Mouse (Mus musculus) liver, adult 2 months (tissue): ENCODE results near the gene Fam189a2. TPM values are rescaled to one million over a fixed set of nuclear protein-coding genes. Genes with fewer than 3 reads are reported as not detected.

Source experiments
- DNase-seq: peaks from one replicate; pipeline ENCODE4 v3.0.0-alpha.2; 2011; ENCODE audit warnings: low read depth, low spot score; ENCODE audit errors: extremely low read depth
- H3K27ac ChIP-seq: fragments of 200-500 bp; replicated peaks from 2 replicates; pipeline ENCODE4 v1.5.1; 2012; ENCODE audit warnings: low read depth, mild to moderate bottlenecking, control low read depth, inconsistent platforms, low read length; ENCODE audit not compliant: insufficient read depth
- H3K27me3 ChIP-seq: fragments of 200-500 bp; 2 replicates; pipeline ENCODE4 v1.6.1; 2012; ENCODE audit warnings: mild to moderate bottlenecking, moderate library complexity, low read length, inconsistent platforms; ENCODE audit not compliant: control insufficient read depth, insufficient read depth
- H3K36me3 ChIP-seq: fragments of 200-500 bp; 2 replicates; pipeline ENCODE4 v1.6.1; 2012; ENCODE audit warnings: low read length, inconsistent platforms; ENCODE audit not compliant: control insufficient read depth, insufficient read depth
- H3K4me1 ChIP-seq: fragments of 200-500 bp; 2 replicates; pipeline ENCODE4 v1.6.1; 2011; ENCODE audit warnings: low read length; ENCODE audit not compliant: control insufficient read depth, insufficient read depth
- H3K4me3 ChIP-seq: fragments of 200-500 bp; 2 replicates; pipeline ENCODE4 v1.5.1; 2011; ENCODE audit warnings: low read depth, mild to moderate bottlenecking, control low read depth, low read length, moderate library complexity; ENCODE audit not compliant: insufficient read depth
- H3K79me2 ChIP-seq: fragments of 200-500 bp; 2 replicates; pipeline ENCODE4 v1.6.1; 2012; ENCODE audit warnings: inconsistent platforms, mild to moderate bottlenecking, low read length, moderate library complexity; ENCODE audit not compliant: control insufficient read depth, insufficient read depth
- H3K9ac ChIP-seq: fragments of 200-500 bp; 2 replicates; pipeline ENCODE4 v1.6.1; 2012; ENCODE audit warnings: low read depth, mild to moderate bottlenecking, control low read depth, inconsistent platforms, low read length
- CTCF ChIP-seq: fragments of 200-500 bp; IDR thresholded peaks from 2 replicates; pipeline ENCODE4 v1.5.1; 2011; ENCODE audit warnings: low read depth, low read length, control low read depth
- POLR2A ChIP-seq: fragments of 200-500 bp; IDR thresholded peaks from 2 replicates; pipeline ENCODE4 v1.6.1; 2011; ENCODE audit warnings: low read length, control low read depth; ENCODE audit not compliant: insufficient read depth; ENCODE audit errors: extremely low read depth
- WGBS: fragments of 180-500 bp; shearing (Covaris S2); methylation state at CpG from one replicate; pipeline ENCODE4 v1.1.7; 2018; 5-methylcytosine and 5-hydroxymethylcytosine counted together
- polyA plus RNA-seq: library from polyadenylated mRNA; depleted of rRNA; stranded (reverse); fragments of >200 nt; gene quantifications from 2 replicates; pipeline ENCODE4 v1.2.3, GENCODE M21; 2012
- total RNA-seq: library from RNA; depleted of rRNA; stranded (reverse); fragments of >200 nt; gene quantifications from 2 replicates; pipeline ENCODE4 v1.2.3, GENCODE M21; 2014

Gene Fam189a2
- total and polyA plus RNA-seq, 2 experiments: 0.73 to 0.74 TPM

DNA sequence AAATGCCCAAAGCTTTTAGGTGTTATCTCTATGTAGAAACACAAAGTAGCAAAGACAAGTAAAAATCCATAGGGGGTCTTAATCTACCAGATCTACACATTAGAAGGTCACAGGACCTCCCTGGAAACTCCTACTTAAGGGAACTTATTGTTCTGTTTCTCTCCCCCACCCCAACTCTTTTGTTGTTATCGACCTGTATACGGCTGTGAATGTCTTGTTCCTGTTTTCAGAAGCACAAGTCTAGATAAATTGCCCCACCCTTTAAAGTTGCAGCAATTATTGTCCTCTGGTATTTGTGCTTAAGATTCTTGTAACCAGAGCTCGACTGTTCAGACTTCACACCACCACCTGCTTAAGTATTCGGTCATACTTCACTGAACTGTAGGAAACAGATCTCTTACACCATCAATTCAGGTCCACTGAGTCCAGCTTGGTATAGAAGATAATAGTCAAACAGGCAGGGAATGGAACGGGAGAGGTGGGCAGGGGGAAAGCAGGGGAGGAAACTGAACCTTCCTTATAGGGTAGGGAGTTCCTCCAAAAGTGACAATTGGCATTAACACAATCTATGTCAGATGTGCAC is 1.9 kb upstream of the Fam189a2 start:
- Histone ChIP-seq H3K27ac (no peak overlapping the region), H3K79me2 (no peaks in the 10 kb centered on the region), H3K36me3 (no peaks in the 10 kb centered on the region), H3K4me1 (no peaks in the 10 kb centered on the region), H3K27me3 (peaks cover 12% of the 10 kb centered on the region; the same call in 1 of the 2 replicates), H3K9ac (no peak overlapping the region), H3K4me3 (no peak overlapping the region)
- WGBS: 58% methylated on average over 5 of the region's 5 CpGs
- no peak for DNase-seq
- TF ChIP-seq CTCF (no peak), POLR2A (no peak)

DNA sequence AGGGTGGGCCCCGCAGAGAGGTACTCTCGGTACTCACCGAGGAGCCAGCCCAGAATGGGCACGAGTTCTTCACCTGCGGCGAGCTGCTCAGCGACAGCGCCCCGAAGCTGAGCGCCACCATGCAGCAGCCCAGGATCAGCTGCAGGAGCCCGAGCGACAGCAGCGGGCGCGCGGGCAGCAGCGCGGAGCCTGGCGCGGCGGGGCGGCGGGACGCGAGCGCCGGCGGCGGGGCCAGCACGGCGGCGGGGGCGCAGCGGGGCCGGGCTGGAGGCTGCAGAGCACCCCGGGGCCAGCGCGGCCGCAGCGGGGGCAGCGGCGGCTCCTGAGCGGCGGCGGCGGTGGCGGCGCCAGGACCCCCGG is 328 bp downstream of the Fam189a2 start:
- H3K27me3 ChIP-seq: peaks cover 12% of the 10 kb centered on the region; the same call in 1 of the 2 replicates

DNA sequence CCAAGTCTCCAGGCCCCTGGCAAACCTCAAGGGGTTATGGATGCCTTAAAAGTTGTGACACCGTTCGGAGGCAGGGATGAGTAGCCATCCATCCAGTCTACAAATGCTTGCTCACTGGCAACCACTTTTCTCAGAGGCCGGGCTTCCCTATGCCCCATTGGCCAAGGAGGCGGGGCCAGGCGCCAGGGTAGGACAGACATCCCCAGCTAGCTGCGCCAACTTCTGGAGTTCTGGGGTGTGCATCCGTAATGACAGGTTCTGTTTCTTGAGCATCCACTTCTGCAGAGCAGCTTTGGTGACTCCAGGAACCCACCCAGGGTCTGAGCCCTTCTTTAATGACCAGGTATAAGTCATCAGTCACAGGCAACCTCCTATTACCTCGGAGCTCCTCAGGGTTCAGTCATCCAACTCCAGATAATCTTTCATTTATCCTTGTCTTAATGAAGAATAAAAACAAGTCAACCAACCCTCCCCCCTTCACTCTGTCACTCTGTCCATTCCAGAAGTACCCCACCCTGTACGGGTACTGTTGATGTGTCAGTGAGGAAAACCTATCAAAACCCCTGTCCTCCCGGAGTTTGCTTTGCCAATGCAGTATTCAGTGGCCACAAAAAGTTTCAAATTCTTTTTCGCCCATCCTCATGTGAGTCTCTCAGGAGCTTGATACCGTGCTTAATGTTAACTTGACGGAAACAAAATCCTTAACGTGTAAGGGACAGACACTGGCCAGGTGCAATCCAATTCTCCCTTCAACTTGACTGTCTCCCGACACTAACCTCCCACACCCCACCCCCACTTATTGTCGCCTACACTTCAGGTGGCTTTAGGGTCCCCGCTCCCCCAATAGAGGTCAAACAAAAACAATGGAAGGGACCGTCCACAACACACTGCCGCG is 956 bp downstream of the Fam189a2 start:
- WGBS: 20% methylated on average over 20 of the region's 20 CpGs
- H3K36me3 ChIP-seq: no peaks in the 10 kb centered on the region
- TF ChIP-seq POLR2A (no peak), CTCF (no peak)
- H3K4me3 ChIP-seq: peak overlapping the region; percentile 59
- H3K79me2 ChIP-seq: no peaks in the 10 kb centered on the region
- H3K9ac ChIP-seq: peak overlapping the region; percentile 44
- H3K4me1 ChIP-seq: no peaks in the 10 kb centered on the region
- peaks cover 12% of the 10 kb centered on the region; the same call in 1 of the 2 replicates for H3K27me3 ChIP-seq
- DNase-seq: no peak
- H3K27ac ChIP-seq: no peak overlapping the region

More for the DNA sequence above, 328 bp downstream of the Fam189a2 start:
- H3K4me1 ChIP-seq: no peaks in the 10 kb centered on the region
- peak overlapping the region; percentile 59 for H3K4me3 ChIP-seq
- no peak for TF ChIP-seq CTCF
- TF ChIP-seq POLR2A: no peak
- H3K36me3 ChIP-seq: no peaks in the 10 kb centered on the region
- H3K27ac ChIP-seq: no peak overlapping the region
- no peak for DNase-seq
- H3K9ac ChIP-seq: peak overlapping the region; percentile 44
- H3K79me2 ChIP-seq: no peaks in the 10 kb centered on the region
- WGBS: 12% methylated on average over 49 of the region's 49 CpGs

DNA sequence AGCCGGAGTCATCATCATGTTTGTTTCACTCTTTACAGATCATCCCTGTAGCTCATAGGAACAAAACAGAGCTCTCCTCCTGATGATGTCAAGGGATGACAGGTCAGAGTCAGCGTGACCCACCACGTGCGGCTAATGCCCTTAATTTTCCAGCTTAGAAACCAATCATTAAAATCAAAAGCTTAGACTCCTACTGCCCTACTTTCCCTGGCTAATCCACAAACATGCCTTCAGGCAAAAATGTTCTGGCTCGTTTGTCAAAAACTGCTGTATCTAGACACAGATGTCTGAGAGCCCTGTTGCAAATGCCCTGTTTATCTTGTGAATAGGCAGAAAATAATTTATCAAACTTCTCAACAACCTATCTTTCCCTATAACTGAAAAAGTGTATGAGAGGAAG is 4.9 kb downstream of the Fam189a2 start:
- Histone ChIP-seq H3K27me3 (peaks cover 6% of the 10 kb centered on the region; the same call in 1 of the 2 replicates), H3K9ac (no peak overlapping the region), H3K27ac (no peak overlapping the region), H3K36me3 (no peaks in the 10 kb centered on the region), H3K4me1 (0 out of 2 replicates have a peak, but pooled peaks cover 3% of the 10 kb centered on the region), H3K4me3 (no peak overlapping the region), H3K79me2 (no peaks in the 10 kb centered on the region)
- no peak for TF ChIP-seq CTCF
- no peak for TF ChIP-seq POLR2A
- DNase-seq: no peak
- 88% methylated on average over 5 of the region's 5 CpGs for WGBS

DNA sequence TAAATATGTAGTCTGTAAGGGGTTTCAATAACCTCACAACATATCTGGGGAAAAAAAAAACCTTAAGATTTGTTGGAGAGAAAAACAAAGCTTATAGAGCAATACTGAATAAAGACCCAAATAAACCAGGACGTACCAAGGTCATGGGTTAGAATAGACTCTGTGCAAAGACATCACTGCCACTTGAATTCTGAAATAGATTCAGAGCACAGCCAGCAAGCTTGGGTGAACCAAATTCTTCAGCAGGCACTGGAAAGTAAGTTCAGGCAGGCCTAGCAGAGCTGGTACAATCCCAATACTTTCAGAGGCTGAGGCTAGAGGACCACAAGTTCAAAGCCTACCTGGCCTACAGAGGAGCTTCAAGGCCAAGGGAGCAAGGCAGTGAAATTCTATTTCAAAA is 6.2 kb downstream of the Fam189a2 start:
- WGBS: 83% methylated on average over 1 of the region's 1 CpGs
- Histone ChIP-seq H3K36me3 (no peaks in the 10 kb centered on the region), H3K4me3 (no peak overlapping the region), H3K4me1 (0 out of 2 replicates have a peak, but pooled peaks cover 3% of the 10 kb centered on the region), H3K79me2 (no peaks in the 10 kb centered on the region), H3K27ac (no peak overlapping the region), H3K9ac (no peak overlapping the region), H3K27me3 (no peaks in the 10 kb centered on the region)
- TF ChIP-seq POLR2A: no peak
- TF ChIP-seq CTCF: no peak
- DNase-seq: no peak
